Mouse (Mus musculus): ENCODE measurements around the gene Pik3ip1.

- TF ChIP-seq POLR2A (IDR thresholded peaks at IDR 0.05; ENCODE audit: borderline replicate concordance, extremely low read depth, insufficient read depth, insufficient read length, poor library complexity, severe bottlenecking), result peak; percentile 85
- TF ChIP-seq CTCF (IDR thresholded peaks at IDR 0.05; ENCODE audit: borderline replicate concordance, extremely low read depth, insufficient read depth, insufficient read length), result peak; percentile 76
Measured at GRCm38 (mm10) chr11:3289803-3290639, 40.2 kb upstream of the Pik3ip1 start.
